Mouse (Mus musculus) E14TG2a.4 (cell line): ENCODE data around the gene Lin9.

ENCODE experiments used
- CTCF ChIP-seq: conservative IDR thresholded peaks from 2 replicates; pipeline ENCODE4 v1.5.1; 2014; ENCODE audit warnings: low read length
- NANOG ChIP-seq: IDR thresholded peaks from 2 replicates; pipeline ENCODE4 v1.6.1; 2014; ENCODE audit warnings: borderline replicate concordance, low read length, mixed read lengths
- POU5F1 ChIP-seq: IDR thresholded peaks from 2 replicates; pipeline ENCODE4 v1.6.1; 2014; ENCODE audit warnings: low read length, borderline replicate concordance

GRCm38 (mm10) chr1:180640605-180641125 is 285 bp upstream of the Lin9 start:
- TF ChIP-seq CTCF = no peak
- TF ChIP-seq POU5F1 = no peak
- no peak for TF ChIP-seq NANOG
